Mouse (Mus musculus) embryonic fibroblast, embryonic 13.5 days (primary cell): ENCODE measurements at regions not wholly inside any gene's neighbourhood (a gene's known extent, or its start where the extent isn't known, plus 50 kb on each side); places are given as distances from the start of the nearest gene placed in this dataset.

Experiments
- CTCF ChIP-seq: IDR thresholded peaks from 2 replicates; pipeline ENCODE4 v1.5.1; 2011; ENCODE audit warnings: mild to moderate bottlenecking, control low read depth, low read length, moderate library complexity, borderline replicate concordance; ENCODE audit not compliant: insufficient read depth
- POLR2A ChIP-seq: IDR thresholded peaks from 2 replicates; pipeline ENCODE4 v1.6.1; 2011; ENCODE audit warnings: low read depth, mild to moderate bottlenecking, control low read depth, low read length, moderate library complexity

GRCm38 (mm10) chr4:8374737-8375489, 136.1 kb upstream of the Car8 start:
- no peak for TF ChIP-seq POLR2A
- TF ChIP-seq CTCF: no peak
